Mouse (Mus musculus) natural killer cell, adult 2 months (primary cell): ENCODE results near the gene Lmnb2.

Source experiments
- DNase-seq, 2 experiments: peaks; one replicate each; pipeline ENCODE4 v3.0.0; 2022; ENCODE audit warnings: low spot score in 2 of 2

The Lmnb2 gene

GRCm38 (mm10) chr10:80899591-80900317 is 18.3 kb downstream of the Lmnb2 start:
- no peak for DNase-seq

- DNase-seq = no peak
These were observed 19.0 kb downstream of the Lmnb2 start for GRCm38 (mm10) chr10:80899074-80899473.

- DNase-seq = no peak
These were observed 20.1 kb downstream of the Lmnb2 start for GRCm38 (mm10) chr10:80897861-80898510.

- DNase-seq = no peak
These were observed 21.2 kb downstream of the Lmnb2 start for GRCm38 (mm10) chr10:80896581-80897485.

GRCm38 (mm10) chr10:80895697-80896096 is 22.3 kb downstream of the Lmnb2 start:
- no peak for DNase-seq

GRCm38 (mm10) chr10:80895100-80895499 is 22.9 kb downstream of the Lmnb2 start:
- no peak for DNase-seq

- no peak for DNase-seq
These were observed 30.9 kb downstream of the Lmnb2 start for GRCm38 (mm10) chr10:80887181-80887580.

- DNase-seq = peak; percentile 72 to 84
These were observed 36.7 kb downstream of the Lmnb2 start for GRCm38 (mm10) chr10:80881301-80881700.

- no peak for DNase-seq
These were observed 37.1 kb downstream of the Lmnb2 start for GRCm38 (mm10) chr10:80880901-80881300.

GRCm38 (mm10) chr10:80880131-80880641 is 37.9 kb downstream of the Lmnb2 start:
- peak; percentile 70 to 80 for DNase-seq

- DNase-seq = no peak
These were observed 41.5 kb downstream of the Lmnb2 start for GRCm38 (mm10) chr10:80876594-80876993.

GRCm38 (mm10) chr10:80876028-80876427 is 42.0 kb downstream of the Lmnb2 start:
- DNase-seq = peak; percentile 50 to 65

GRCm38 (mm10) chr10:80874035-80874434 is 44.0 kb downstream of the Lmnb2 start:
- no peak for DNase-seq

GRCm38 (mm10) chr10:80871581-80871980 is 46.5 kb downstream of the Lmnb2 start, which contains the start of gene Tmprss9:
Gene Tmprss9, plus strand, starts transcription at chr10:80871848.
- DNase-seq = no peak

GRCm38 (mm10) chr10:80870993-80871392 is 47.1 kb downstream of the Lmnb2 start:
- no peak for DNase-seq

- no peak for DNase-seq
These were observed 53.6 kb downstream of the Lmnb2 start for GRCm38 (mm10) chr10:80864446-80864845.

- DNase-seq = no peak
These were observed 55.7 kb downstream of the Lmnb2 start for GRCm38 (mm10) chr10:80862305-80862704.

GRCm38 (mm10) chr10:80858350-80858935 is 59.6 kb downstream of the Lmnb2 start:
- no peak for DNase-seq

GRCm38 (mm10) chr10:80857848-80858247 is 60.2 kb downstream of the Lmnb2 start:
- no peak for DNase-seq

- DNase-seq = peak; percentile 58 to 77
These were observed 60.7 kb downstream of the Lmnb2 start for GRCm38 (mm10) chr10:80857386-80857785.

GRCm38 (mm10) chr10:80856908-80857307 is 61.1 kb downstream of the Lmnb2 start:
- DNase-seq = no peak

GRCm38 (mm10) chr10:80856267-80856666 is 61.8 kb downstream of the Lmnb2 start:
- DNase-seq = peak; percentile 26 to 41
